Mouse (Mus musculus): ENCODE measurements at regions not wholly inside any gene's neighbourhood (a gene's known extent, or its start where the extent isn't known, plus 50 kb on each side); places are given as distances from the start of the nearest gene placed in this dataset.

DNA sequence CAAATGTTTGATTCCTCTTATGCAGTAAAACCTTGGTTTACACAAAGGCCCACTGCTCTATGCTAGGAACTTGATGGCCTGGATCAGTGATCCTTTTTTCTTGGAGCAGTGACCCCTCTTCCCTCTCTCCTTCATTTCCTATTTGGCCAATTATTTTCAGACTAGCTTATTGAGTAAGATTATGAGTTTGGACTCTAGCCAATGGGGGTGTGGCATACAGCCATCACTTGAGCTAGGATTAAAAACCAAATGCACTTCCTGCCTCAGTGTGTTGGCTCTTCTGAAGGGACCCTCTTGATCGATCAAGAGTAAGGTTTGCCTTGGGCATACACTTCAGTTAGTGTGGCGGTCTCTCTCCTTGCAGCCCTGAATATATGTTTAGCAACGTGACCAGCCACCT lies 1172.6 kb upstream of the Gulo start:
- Histone ChIP-seq H3K4me3 (ENCODE audit: low read depth, low read length) (no peak overlapping the region), H3K9ac (ENCODE audit: low read depth, poor library complexity, severe bottlenecking) (no peak overlapping the region), H3K9me3 (replicated peaks; ENCODE audit: control insufficient read depth, insufficient read depth, low read length, poor library complexity, severe bottlenecking) (peaks cover 3% of the 10 kb centered on the region; the same call in 1 of the 2 replicates), H3K27me3 (ENCODE audit: control insufficient read depth, insufficient read depth, low read length, poor library complexity, severe bottlenecking) (no peaks in the 10 kb centered on the region), H3K27ac (ENCODE audit: insufficient read depth, low read length) (no peak overlapping the region), H3K4me1 (ENCODE audit: control insufficient read depth, insufficient read depth, low read length) (no peaks in the 10 kb centered on the region), H3K36me3 (ENCODE audit: control insufficient read depth, insufficient read depth, low read length, poor library complexity, severe bottlenecking) (no peaks in the 10 kb centered on the region)
- TF ChIP-seq POLR2A (IDR thresholded peaks at IDR 0.05; ENCODE audit: insufficient read depth, low read length) (no peak), EP300 (IDR thresholded peaks at IDR 0.05; ENCODE audit: insufficient read depth, low read depth, low read length) (no peak), CTCF (IDR thresholded peaks at IDR 0.05; ENCODE audit: low read depth, low read length) (no peak)

GRCm38 (mm10) chr14:67179549-67179948 lies 1170.5 kb upstream of the Gulo start:
- Histone ChIP-seq H3K4me3 (ENCODE audit: low read depth, low read length) (no peak overlapping the region), H3K9ac (ENCODE audit: low read depth, poor library complexity, severe bottlenecking) (no peak overlapping the region), H3K27ac (ENCODE audit: insufficient read depth, low read length) (no peak overlapping the region), H3K36me3 (ENCODE audit: control insufficient read depth, insufficient read depth, low read length, poor library complexity, severe bottlenecking) (no peaks in the 10 kb centered on the region), H3K4me1 (ENCODE audit: control insufficient read depth, insufficient read depth, low read length) (no peaks in the 10 kb centered on the region), H3K27me3 (ENCODE audit: control insufficient read depth, insufficient read depth, low read length, poor library complexity, severe bottlenecking) (no peaks in the 10 kb centered on the region), H3K9me3 (replicated peaks; ENCODE audit: control insufficient read depth, insufficient read depth, low read length, poor library complexity, severe bottlenecking) (no peaks in the 10 kb centered on the region)
- TF ChIP-seq POLR2A (IDR thresholded peaks at IDR 0.05; ENCODE audit: insufficient read depth, low read length): no peak
- no peak for TF ChIP-seq EP300 (IDR thresholded peaks at IDR 0.05; ENCODE audit: insufficient read depth, low read depth, low read length)
- TF ChIP-seq CTCF (IDR thresholded peaks at IDR 0.05; ENCODE audit: low read depth, low read length): no peak

DNA sequence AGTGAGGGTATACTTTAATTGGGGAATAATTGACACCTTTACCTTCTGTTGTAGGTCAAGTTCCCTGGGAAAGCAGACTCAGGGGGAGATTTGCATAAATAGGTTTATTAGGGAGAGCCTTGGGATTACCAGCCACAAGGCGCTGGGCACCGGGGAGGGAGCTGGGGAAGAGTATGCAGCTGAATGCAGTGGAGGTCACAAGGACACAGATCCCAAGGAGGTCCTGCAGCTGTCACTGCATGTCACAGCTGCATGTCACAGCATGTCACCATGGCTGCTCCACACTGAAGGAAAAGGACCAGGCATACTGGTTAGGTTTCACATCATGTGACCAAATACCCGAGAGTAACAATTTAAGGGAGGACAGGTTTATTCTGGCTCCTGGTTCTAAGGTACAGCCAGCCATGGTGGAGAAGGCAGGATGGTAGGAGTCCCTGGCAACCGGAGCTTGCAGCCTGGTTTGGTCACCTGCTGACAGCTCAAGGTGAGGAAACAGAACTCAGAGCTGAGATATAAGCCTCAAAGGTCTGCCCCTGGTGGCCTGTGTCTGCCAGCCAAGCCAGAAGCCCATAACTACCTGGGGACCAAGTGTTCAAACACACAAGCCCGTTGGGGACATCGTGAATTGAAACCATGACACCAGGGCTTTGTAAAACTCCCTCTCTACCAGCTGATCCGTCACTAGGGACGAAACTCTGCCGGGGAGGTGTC lies 1169.5 kb upstream of the Gulo start:
- H3K9ac ChIP-seq (ENCODE audit: low read depth, poor library complexity, severe bottlenecking): no peak overlapping the region
- H3K36me3 ChIP-seq (ENCODE audit: control insufficient read depth, insufficient read depth, low read length, poor library complexity, severe bottlenecking): no peaks in the 10 kb centered on the region
- H3K4me3 ChIP-seq (ENCODE audit: low read depth, low read length): no peak overlapping the region
- no peaks in the 10 kb centered on the region for H3K9me3 ChIP-seq (replicated peaks; ENCODE audit: control insufficient read depth, insufficient read depth, low read length, poor library complexity, severe bottlenecking)
- H3K4me1 ChIP-seq (ENCODE audit: control insufficient read depth, insufficient read depth, low read length): no peaks in the 10 kb centered on the region
- H3K27me3 ChIP-seq (ENCODE audit: control insufficient read depth, insufficient read depth, low read length, poor library complexity, severe bottlenecking): no peaks in the 10 kb centered on the region
- TF ChIP-seq POLR2A (IDR thresholded peaks at IDR 0.05; ENCODE audit: insufficient read depth, low read length) (no peak), CTCF (IDR thresholded peaks at IDR 0.05; ENCODE audit: low read depth, low read length) (no peak), EP300 (IDR thresholded peaks at IDR 0.05; ENCODE audit: insufficient read depth, low read depth, low read length) (no peak)
- H3K27ac ChIP-seq (ENCODE audit: insufficient read depth, low read length): no peak overlapping the region

- Histone ChIP-seq H3K4me1 (ENCODE audit: control insufficient read depth, insufficient read depth, low read length) (no peaks in the 10 kb centered on the region), H3K4me3 (ENCODE audit: low read depth, low read length) (no peak overlapping the region), H3K27ac (ENCODE audit: insufficient read depth, low read length) (no peak overlapping the region), H3K27me3 (ENCODE audit: control insufficient read depth, insufficient read depth, low read length, poor library complexity, severe bottlenecking) (no peaks in the 10 kb centered on the region), H3K9ac (ENCODE audit: low read depth, poor library complexity, severe bottlenecking) (no peak overlapping the region), H3K36me3 (ENCODE audit: control insufficient read depth, insufficient read depth, low read length, poor library complexity, severe bottlenecking) (no peaks in the 10 kb centered on the region), H3K9me3 (replicated peaks; ENCODE audit: control insufficient read depth, insufficient read depth, low read length, poor library complexity, severe bottlenecking) (no peaks in the 10 kb centered on the region)
- TF ChIP-seq EP300 (IDR thresholded peaks at IDR 0.05; ENCODE audit: insufficient read depth, low read depth, low read length) (no peak), POLR2A (IDR thresholded peaks at IDR 0.05; ENCODE audit: insufficient read depth, low read length) (no peak), CTCF (IDR thresholded peaks at IDR 0.05; ENCODE audit: low read depth, low read length) (no peak)
Observed at GRCm38 (mm10) chr14:67176672-67177071, 1167.7 kb upstream of the Gulo start.

- TF ChIP-seq POLR2A (IDR thresholded peaks at IDR 0.05; ENCODE audit: insufficient read depth, low read length) (no peak), CTCF (IDR thresholded peaks at IDR 0.05; ENCODE audit: low read depth, low read length) (no peak), EP300 (IDR thresholded peaks at IDR 0.05; ENCODE audit: insufficient read depth, low read depth, low read length) (no peak)
- Histone ChIP-seq H3K36me3 (ENCODE audit: control insufficient read depth, insufficient read depth, low read length, poor library complexity, severe bottlenecking) (no peaks in the 10 kb centered on the region), H3K4me3 (ENCODE audit: low read depth, low read length) (no peak overlapping the region), H3K27ac (ENCODE audit: insufficient read depth, low read length) (no peak overlapping the region), H3K9me3 (replicated peaks; ENCODE audit: control insufficient read depth, insufficient read depth, low read length, poor library complexity, severe bottlenecking) (no peaks in the 10 kb centered on the region), H3K4me1 (ENCODE audit: control insufficient read depth, insufficient read depth, low read length) (no peaks in the 10 kb centered on the region), H3K27me3 (ENCODE audit: control insufficient read depth, insufficient read depth, low read length, poor library complexity, severe bottlenecking) (no peaks in the 10 kb centered on the region), H3K9ac (ENCODE audit: low read depth, poor library complexity, severe bottlenecking) (no peak overlapping the region)
Observed at GRCm38 (mm10) chr14:67176100-67176499, 1167.1 kb upstream of the Gulo start.

DNA sequence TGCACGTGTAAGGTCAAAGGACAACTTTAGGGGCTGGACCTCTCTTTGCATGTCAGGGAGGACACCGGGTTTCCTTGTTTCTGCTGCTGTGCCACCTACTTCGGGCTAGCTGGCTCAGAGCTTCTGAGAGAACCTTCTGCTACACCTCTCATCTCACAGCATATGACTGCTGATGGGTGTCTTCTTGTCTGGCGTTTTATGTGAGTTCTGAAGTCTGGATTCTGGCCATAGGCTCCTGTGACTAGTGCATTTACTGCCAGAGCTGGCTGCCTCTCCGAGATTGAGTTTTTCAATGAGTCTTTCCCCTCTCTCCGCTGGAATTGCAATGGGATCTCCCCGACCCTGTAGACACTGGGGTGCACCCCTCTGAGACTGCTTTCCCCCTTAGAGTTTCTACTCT lies 1165.9 kb upstream of the Gulo start:
- Histone ChIP-seq H3K4me3 (ENCODE audit: low read depth, low read length) (no peak overlapping the region), H3K9ac (ENCODE audit: low read depth, poor library complexity, severe bottlenecking) (no peak overlapping the region), H3K9me3 (replicated peaks; ENCODE audit: control insufficient read depth, insufficient read depth, low read length, poor library complexity, severe bottlenecking) (no peaks in the 10 kb centered on the region), H3K27me3 (ENCODE audit: control insufficient read depth, insufficient read depth, low read length, poor library complexity, severe bottlenecking) (no peaks in the 10 kb centered on the region), H3K36me3 (ENCODE audit: control insufficient read depth, insufficient read depth, low read length, poor library complexity, severe bottlenecking) (no peaks in the 10 kb centered on the region), H3K4me1 (ENCODE audit: control insufficient read depth, insufficient read depth, low read length) (no peaks in the 10 kb centered on the region), H3K27ac (ENCODE audit: insufficient read depth, low read length) (no peak overlapping the region)
- TF ChIP-seq EP300 (IDR thresholded peaks at IDR 0.05; ENCODE audit: insufficient read depth, low read depth, low read length) (no peak), POLR2A (IDR thresholded peaks at IDR 0.05; ENCODE audit: insufficient read depth, low read length) (no peak), CTCF (IDR thresholded peaks at IDR 0.05; ENCODE audit: low read depth, low read length) (no peak)

All from ES-Bruce4 (cell line).